Mouse (Mus musculus): ENCODE measurements around the gene Homer2.
A peak's percentile ranks its signal among the peaks of the same experiment; 100 is the strongest.

Homer2 gene

DNA sequence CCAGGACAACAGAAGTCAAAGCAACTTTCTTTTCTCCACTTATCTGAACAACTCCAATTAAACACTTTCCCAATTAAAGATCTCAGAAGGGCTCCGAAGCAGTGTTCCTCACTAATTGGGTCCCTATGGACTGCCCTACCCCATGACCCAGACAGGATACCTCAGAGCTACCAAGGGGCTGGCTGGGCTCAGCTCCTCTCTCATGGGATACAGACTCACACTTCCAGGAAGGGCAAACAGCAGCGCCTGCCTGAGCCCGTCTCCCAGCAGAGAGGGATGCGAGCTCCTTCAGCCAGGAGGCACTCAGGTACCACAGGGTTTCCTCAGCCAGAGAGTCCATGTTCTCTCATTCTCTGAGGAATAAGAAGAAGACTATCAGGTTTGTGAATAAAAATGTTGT is 9.4 kb downstream of the Homer2 start:
- no peak for DNase-seq

DNA sequence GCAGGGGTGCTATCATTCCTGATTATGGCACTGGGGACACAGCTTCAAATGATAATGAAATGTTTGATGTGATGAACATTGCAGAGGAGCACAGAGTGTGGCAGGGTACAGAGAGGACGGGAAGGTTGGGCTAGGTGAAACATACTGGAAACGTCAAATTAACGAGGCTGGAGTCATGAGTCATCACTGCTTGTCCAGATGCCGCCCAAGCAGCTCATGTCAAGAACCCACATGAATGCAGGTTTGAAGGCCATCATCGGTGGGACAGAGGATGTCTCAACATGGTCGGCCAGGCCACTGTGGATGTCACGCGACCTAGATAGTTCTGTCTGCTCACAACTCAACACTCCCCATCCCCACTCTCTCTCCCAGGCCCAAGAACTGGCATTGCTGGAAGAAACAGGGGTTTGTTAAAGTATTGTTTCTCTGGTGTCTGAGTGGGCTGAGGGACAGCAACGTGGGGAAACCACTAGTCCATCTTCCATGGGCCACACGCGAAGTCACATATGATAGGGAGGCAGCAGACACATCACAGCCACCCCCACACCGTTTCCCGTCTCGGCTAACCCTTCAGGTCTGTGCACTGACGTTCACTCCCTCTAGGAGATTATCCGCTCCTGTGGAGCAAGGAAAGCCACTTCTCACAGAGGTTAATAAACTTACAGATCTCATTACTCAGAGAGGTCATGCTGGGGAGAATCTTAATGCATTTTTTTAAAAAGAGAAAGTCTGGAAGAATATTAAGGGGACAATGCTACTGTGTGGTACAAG is 11.4 kb downstream of the Homer2 start:
- no peak for DNase-seq

DNA sequence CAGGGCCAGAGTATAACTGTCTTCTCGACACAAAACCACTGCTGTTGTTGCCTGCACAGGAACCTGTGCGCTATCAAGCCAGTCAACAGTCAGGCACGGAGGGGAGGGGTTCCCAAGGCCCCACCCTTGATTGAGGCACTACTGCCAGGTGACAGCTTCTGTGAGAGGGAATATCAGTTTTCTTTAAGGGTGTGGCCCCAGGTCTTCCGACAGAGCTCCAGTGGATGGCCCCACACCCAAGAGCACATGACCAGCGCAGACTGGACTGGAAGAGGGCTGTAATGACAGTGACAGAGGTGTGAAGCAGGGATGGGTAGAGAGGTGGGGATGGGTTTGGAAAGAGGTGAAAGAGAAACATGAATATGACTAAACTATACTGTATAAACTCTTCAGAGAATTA is 16.3 kb downstream of the Homer2 start:
- peak; percentile 55 for DNase-seq

DNA sequence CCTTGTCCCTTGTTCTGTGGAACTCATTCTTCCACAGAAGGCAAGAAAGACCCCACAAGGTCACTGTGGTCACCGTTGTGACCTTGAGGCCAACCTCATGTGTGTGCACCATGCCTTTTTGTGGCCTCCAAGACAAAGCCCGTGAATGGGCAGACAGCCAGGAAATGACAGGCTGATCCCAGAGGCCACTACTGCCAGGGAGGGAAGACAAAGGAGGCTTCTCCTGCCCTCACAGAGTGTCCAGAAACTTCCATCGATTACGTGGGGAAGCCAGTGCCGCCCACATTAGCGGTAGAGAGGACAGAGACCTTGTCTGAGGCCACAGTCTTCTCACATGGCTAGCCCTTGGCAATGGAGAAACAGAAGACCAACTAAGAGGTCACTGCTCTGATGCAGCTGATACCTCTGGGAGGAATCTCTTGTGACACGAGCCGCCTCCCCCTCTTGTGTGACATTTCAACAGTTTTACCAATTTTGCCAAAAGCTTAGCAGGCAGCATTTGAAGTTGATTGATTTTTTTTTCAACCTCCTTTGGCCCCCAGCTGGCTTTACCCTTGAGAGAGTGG is 18.1 kb downstream of the Homer2 start:
- no peak for DNase-seq

DNA sequence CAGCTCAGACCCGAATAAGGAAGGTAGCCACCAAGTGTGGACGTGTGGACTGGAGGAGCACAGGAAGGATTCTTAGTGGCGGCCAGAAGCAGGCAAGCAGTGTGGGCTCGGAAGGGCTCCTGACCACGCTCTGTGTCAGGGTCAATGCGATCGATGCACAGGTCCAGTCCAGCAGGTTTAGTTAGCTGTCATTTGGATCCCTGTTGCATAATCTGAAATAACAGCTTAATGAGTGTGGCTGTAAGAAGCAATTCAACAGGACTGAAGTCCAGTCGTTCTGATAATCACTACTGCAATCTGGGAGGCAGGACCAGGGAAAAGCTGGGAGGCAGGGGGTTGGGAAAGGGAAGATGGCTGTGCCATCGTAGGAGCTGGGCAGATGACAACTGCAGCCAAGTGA is 18.9 kb downstream of the Homer2 start:
- no peak for DNase-seq

DNA sequence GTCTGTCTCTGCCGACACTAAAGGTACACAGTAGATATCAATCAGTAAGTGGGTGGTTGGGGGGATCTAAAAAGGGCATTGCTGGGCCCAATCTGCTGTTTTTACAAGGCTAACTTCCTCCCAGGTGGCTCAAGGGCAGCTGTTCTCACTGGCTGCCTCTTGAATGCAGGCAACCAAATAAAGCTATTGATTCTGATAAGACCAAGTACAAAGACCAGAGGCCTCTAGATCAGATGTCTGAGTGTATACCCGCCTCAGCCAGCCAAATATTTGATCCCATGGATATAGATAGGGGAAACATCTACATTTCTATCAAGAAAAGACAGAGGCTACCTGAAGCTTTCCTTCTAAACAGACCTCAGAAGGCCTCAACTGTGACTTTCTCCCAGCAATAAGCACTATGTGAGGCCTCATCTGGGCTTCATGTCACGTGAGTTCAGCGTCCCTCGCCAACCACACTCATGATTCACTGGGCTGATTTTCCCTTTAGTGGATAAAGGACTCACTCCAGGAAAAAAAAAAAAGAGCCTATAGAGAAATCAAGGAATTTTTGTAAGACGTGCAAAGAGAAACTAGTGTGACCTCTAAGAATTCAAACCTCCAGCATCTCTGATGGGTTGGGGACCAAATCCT is 19.5 kb downstream of the Homer2 start:
- DNase-seq = no peak

DNA sequence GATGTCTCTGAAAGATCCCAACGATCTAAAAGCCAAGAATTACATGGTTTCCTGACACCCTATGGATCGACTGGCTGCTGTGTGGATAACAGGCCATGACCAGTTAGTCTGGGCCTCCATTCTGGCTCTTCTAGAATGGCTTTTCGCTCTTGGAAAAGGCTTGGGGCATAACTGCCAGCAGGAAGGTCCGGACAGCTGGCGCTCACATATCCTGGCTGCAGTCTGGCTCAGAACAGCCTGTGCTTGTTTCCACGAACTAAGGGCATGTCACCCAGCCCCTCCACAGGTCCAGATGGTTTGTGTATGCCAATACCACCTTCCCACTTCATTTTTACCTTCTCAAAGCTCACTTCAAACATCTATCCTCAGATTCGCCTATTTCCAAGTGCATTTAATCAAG is 22.0 kb downstream of the Homer2 start:
- no peak for DNase-seq

DNA sequence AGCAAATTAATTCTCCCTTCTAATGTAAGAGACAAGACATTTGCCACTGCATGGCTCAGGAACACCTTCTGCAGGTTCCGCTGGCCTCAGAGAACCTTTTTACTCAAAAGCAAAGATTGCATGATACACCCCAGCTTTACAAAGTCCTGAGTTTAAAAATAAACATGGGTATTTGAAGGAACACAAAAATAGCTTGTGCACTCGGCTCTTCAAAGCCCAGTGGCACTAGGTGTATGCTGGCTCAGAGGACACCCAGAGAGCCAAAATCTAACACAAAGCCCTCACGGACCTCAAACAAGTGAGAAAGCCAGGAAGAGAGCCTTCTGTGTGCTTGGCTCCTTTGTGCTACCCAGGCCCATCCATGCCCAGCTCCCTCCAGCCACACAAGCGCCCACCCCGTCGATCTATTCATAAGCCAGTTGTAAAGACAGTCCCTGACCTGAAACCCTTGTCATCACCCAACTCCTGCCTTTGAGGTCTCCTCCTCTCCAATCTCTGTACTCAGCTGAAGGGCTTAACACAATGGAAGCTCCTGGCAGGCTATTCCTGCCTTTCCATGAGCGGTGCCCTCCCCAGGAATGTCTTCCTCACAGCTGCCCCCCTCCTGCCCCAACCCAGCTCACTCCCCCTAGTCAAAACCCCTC is 23.4 kb downstream of the Homer2 start:
- no peak for DNase-seq

DNA sequence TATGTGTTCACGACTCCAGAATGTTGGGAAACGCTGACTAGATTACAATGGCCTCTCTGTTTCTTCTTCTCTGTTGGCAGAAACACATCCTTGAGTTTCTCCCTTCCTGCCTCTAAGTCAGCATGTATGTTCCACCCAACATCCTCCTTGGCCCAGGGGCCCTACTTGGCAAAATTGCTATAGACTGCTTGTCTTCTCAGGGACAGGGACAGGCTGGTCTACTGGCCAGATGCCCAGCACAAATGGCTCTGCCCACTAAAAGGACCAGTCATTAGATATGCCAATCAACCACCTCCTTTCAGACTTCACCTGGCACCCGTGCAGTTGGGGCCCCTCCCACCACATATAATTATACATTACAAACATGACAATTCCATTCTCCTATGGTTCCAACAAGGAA is 25.9 kb downstream of the Homer2 start:
- DNase-seq = no peak

DNA sequence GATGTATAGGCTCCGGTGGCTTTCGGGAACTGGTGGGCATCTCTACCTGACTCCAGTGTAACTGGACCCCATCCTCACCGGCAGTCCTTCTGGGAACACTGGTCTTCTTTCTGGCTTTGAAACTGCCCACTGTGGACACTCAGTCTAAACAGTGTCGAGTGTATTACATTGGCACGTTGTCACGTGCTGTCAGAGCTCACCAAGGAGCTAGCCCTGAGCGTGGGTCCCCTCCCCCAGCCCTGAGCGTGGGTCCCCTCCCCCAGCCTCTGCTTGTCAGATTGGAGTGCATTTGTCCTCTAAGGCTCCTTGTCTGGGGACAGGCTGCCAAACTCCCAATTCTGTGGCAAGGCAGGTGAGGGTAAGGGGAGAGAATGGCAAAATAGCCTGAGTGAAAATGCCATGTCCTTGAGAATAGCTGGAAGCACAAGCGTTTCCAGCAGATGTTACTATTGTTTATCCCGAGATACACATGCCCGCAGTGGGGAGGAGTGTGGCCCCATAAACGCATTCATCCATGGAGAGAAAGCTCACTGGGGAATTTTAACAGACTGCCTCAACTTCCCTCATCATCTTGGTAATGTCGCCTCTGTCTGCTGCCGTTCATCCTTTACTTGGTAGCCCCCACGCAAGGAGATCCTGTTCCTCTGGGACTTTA is 33.8 kb downstream of the Homer2 start:
- no peak for DNase-seq

DNA sequence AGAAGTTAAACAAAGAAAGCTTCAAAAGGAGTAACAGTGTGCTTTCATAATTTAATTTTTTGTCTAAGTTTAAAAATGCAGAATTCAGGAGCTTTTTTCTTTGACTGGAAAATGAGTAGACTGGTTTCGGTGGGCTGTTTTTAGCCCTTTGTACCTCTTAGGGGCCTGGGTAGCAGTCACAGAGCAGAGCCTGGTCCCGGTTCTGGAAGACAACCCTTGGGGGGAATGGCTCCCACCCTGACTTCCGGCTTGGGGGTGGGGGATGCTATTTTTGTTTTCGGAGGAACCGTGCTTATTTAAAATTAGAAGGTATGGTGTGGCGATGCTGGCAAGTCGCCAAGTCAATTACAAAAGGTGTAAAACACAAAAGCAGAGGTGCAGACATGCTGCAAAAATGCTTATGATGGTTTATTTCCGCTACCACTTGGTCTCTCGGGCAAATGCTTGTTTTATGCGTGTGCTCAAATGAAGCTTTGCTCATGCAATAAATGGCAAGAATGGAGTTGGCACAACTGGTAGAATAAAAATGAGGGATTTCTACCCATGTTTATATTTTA is 34.5 kb downstream of the Homer2 start:
- DNase-seq = no peak

DNA sequence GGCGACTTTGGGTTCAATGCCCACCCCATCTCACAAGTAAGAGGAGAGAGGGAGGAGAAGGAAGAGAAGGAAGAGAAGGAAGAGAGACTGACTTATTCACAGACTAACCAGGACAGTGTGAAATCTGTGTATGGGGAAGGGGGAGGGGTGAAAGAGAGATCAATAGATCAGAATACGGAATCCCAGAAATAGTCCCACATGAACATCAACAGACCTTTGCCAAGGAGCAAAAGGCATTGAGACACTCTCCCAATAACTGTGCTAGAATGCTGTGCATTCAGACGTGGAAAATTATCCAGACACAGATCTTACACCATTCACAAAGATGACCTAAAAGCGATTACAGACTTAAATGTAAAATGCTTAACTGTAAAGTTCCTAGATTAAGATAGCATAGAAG is 40.2 kb downstream of the Homer2 start:
- DNase-seq = no peak

DNA sequence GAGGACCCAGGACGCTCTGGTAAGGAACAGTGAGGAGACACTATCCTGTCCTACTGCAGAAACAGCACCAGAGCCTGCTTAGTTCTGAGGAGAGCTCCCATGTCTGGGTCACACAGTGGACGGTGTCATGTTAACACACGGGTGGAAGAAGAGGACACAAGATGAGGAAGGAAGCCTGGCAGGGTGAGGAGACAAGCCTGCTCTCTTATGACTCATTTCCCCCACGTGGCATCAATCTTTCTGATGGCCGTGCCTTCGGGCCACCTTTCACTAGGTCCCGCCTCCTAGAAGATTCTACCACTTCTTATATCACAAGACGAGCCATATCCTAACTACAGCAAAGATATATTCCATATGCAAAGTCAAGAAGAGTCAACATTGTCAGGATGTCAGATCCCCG is 40.7 kb downstream of the Homer2 start:
- DNase-seq = no peak

DNA sequence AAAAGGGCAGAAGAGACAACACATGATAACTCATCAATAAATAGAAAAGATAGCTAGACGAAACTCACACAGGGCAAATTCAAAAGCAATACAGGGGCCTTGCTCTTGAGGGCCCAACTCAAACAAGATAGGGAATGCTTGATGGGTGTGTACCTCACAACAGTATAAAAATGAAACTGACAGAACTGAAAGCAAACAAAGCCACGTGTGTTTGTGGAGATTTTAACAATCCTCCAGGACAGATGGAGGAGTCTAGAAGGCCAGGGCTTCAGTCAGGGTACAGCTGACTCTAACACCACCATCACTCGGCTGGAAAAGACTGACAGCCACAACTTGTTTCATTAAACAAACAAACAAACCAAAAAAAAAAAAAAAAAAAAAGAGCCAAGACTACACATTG is 44.3 kb downstream of the Homer2 start:
- no peak for DNase-seq

DNA sequence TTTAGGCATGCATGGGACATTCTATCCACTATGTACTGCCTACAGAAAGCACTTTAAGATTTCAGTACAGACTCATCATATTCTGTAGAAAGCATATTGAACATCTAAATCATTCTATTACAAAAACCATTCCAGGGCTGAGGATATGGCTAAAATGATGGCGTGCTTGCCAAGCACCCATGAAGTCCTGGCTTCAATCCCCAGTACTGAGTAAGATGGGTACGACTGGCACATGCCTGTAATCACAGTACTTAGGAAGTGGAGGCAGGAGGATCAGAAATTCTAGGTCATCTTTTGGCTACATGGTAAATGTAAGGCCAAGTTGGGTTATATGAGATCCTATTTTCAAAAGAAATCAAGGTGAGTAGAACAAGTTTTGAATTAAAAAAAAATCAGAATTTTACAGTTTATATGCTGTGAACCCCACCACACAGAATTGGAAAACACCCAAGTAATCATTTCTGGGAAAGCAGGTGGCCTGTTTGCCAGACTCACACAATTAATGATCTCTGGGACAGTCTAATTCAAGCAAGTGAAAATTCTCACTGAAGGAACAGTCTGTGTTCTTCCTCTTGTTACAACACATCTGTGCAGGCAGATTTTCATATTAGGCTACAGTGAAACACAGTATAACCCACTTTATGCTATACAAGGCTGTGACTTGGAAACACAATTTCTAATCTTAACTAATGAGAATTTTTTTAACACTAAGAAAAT is 49.5 kb downstream of the Homer2 start:
- no peak for DNase-seq

DNA sequence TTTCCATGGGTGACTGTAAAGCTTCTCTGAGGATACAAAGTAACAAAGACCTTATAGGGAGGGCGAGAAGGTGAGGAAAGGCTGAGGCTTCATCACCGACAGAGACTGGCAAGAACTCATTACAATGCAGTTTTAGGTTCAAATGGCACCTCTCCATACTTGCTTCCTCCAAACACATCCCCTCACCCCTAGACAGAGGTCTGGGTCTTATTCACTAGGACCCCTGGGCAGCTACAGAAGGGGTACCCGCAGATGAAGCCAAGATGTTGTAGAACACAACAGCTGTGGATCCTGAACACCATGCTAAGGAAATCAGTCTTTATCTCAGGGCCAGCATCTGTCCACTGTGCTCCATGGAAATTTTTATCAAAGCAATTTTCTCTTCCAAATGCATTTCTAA is 50.3 kb downstream of the Homer2 start:
- no peak for DNase-seq

DNA sequence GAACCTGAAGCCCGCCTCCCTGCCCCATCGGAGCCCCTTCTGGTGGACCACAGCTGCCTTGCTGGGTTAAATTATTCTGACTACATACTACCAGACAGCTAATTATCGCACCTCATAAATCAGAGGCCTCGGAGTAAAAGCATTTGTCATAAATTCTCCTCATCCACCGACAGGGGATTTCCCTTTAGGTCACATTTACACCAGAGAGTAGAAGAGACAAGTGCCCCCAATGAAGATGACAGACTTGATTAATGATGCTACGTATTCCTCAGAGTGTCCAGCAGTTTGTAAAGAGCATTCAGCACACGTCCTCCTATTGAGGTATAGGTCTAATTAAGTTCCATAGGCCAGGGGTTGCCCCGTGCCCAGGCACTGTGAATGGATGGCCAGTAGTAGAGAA is 50.7 kb downstream of the Homer2 start:
- no peak for DNase-seq

DNA sequence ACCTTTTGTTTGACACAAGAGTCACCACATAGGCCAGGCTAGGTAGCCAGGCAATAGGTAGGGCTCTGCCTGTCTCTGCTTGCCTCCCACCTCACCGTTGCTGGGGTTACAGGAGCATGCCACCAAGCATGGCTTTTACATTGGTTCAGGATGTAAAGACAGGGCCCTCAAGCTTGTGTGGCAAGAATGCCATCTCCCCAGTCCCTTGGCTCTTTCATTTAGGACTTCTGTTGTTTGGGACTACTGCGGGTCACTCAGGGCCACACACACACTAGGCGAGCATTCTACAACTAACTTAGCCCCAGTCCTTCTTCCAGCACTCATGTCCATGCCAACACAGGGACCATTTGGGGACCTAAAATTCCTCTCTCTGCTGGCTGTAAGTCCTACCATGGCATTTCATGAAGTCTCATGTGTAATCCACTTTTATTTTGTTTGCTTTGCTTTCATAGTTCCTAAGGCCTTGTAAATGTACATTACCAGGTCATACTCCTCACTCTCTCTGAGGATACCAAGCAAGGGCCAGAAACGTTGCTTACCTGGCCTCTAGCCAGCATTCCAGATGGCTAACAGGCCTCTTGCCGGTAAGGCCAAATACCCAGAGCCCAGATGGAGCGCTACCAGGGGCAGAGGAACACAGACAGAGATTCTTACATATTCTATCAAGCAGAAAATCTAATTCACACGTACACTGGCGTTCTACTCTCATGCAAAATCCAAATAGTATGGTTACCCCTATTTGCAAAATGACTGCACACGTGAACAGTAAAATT is 52.2 kb downstream of the Homer2 start:
- no peak for DNase-seq

DNA sequence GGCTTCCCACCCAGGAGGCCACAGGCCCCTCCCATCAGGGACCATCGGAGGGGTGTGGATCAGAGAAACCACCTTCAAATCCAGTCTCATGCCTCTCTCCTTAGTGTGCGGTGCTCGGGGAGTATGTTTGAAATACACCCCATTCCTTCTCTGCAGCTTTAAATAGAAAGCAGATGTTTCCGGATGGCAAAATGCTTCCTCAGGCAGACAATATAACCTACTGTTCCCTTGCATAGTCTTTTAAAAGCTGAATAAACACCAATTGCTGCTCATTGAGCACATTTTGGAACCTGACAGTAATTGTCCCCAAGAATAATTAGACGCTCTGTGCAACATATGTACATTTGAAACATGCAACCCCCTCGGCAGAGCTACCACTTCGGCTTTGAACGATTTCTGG is 53.3 kb downstream of the Homer2 start:
- DNase-seq = no peak

DNA sequence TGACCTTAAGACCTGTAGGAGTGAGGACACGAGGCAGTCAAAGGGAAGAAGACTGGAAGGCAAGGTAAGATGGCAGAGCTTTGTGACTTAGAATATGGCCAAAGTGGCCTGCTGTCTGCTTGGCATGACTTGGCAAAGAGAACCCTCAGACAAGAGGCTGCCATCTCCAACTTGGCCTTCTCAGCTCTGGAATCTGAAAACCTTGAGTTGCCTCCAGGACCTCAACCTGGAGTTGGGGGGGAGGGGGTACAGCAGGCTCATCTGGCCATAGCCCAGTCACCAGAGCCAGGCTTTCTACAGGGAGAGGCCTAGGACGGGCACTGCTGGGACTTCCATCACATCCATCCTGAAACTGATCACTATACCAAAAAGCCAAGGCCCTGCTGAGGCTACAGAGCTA is 55.0 kb downstream of the Homer2 start:
- no peak for DNase-seq

DNA sequence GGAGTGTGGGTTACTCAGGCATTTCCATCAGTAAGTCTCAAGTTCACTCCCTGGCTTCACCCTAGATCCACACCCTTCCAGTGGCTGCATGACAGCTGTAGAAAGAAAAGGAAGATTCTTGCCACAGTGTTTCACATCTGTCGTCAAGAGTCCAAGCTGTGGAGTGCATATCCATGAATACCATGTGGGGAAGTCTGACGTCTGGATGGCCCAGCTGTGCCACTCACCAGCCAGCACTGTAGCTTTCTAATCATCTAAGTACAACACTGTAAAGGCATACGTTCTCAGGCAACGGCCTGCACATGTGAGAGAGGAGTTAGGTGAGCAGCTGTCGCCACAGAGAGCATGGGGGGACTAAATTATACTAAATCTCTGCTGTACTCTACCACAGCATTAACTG is 56.0 kb downstream of the Homer2 start:
- DNase-seq = no peak

DNA sequence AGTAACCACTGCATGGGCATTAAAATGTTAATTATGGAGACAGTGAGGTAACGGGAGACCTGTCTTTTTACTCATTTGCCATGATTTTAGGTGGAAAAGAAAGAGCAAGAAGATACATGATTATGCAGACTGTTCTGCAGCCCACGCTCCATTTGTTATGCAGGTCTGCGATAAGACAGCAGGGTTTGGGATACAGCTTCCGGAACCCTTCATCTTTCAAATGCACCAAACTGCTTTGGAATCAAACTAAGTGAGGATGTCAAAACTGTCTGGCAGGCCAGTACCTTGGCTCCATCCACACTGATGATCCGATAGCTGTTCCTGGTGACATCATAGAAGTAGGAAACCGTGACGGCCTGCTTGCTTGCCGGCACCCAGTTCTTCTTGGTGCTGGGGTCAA is 58.1 kb downstream of the Homer2 start:
- DNase-seq = no peak
